Mouse (Mus musculus): ENCODE data around the gene Hoxd8. TPM values are rescaled to one million over a fixed set of nuclear protein-coding genes. Genes with fewer than 3 reads are reported as not detected.

Hoxd8 gene
- total and polyA plus RNA-seq, 2 experiments from 2014 or later = 0.37 TPM; not detected in 1

DNA sequence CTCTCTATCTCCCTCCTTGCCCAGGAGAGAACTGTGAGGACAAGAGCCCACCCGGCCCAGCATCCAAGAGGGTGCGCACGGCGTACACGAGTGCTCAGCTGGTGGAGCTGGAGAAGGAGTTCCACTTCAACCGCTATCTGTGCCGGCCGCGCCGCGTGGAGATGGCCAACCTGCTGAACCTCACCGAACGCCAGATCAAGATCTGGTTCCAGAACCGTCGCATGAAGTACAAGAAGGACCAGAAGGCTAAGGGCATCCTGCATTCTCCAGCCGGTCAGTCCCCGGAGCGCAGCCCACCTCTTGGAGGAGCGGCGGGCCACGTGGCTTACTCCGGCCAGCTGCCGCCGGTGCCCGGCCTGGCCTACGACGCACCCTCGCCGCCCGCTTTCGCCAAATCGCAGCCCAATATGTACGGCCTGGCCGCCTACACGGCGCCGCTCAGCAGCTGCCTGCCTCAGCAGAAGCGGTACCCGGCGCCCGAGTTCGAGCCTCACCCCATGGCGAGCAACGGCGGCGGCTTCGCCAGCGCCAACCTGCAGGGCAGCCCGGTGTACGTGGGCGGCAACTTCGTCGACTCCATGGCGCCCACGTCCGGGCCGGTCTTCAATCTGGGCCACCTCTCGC lies 42.0 kb downstream of the Hoxd8 start:
- H3K4me2 ChIP-seq (ENCODE audit: low read depth, low read length) = peak overlapping the region; percentile 51
- no peak for ATAC-seq
- peaks cover 88% of the 10 kb centered on the region for H3K27me3 ChIP-seq (ENCODE audit: insufficient read depth, low read length)
- peak; percentile 19 for DNase-seq (ENCODE audit: low spot score)
- peak overlapping the region; percentile 24 for H3K4me3 ChIP-seq (ENCODE audit: low read length)
- no peak for TF ChIP-seq CTCF (IDR thresholded peaks at IDR 0.05; ENCODE audit: low read depth)
- H3K27ac ChIP-seq = peak overlapping the region; percentile 78
- H3K36me3 ChIP-seq (ENCODE audit: insufficient read depth, low read length) = no peaks in the 10 kb centered on the region
- WGBS = under 1% methylated on average over 57 of the region's 58 CpGs
- H3K9ac ChIP-seq (replicated peaks; ENCODE audit: low read length) = peak overlapping the region; percentile 38
- H3K4me1 ChIP-seq (ENCODE audit: insufficient read depth, low read length) = no peaks in the 10 kb centered on the region
- H3K9me3 ChIP-seq (ENCODE audit: low read length) = no peaks in the 10 kb centered on the region

DNA sequence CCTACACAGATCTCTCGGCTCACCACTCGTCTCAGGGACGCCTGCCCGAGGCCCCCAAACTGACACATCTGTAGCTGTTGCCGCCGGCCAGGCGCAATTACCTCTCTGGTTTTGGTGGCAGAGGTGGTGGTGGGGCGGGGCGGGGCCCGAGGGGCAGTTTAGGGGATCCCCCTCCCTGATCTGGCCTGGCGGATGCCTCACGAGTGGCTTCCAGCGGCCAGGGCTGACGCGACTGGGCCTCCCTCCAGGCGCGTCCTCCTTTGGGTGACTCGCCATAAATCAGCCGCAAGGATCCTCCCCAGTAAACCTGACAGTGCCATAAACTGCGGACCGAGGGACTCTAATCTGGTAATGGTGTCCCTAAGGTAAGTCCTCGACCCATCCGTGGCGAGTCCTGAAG lies 42.6 kb downstream of the Hoxd8 start:
- WGBS = 4% methylated on average over 24 of the region's 24 CpGs
- no peaks in the 10 kb centered on the region for H3K9me3 ChIP-seq (ENCODE audit: low read length)
- H3K27me3 ChIP-seq (ENCODE audit: insufficient read depth, low read length) = peaks cover 88% of the 10 kb centered on the region
- H3K4me3 ChIP-seq (ENCODE audit: low read length) = peak overlapping the region; percentile 24
- TF ChIP-seq CTCF (IDR thresholded peaks at IDR 0.05; ENCODE audit: low read depth) = no peak
- DNase-seq (ENCODE audit: low spot score) (peak; percentile 38), ATAC-seq (no peak)
- peak overlapping the region; percentile 38 for H3K9ac ChIP-seq (replicated peaks; ENCODE audit: low read length)
- H3K27ac ChIP-seq = peak overlapping the region; percentile 78
- H3K4me2 ChIP-seq (ENCODE audit: low read depth, low read length) = peak overlapping the region; percentile 51
- no peaks in the 10 kb centered on the region for H3K4me1 ChIP-seq (ENCODE audit: insufficient read depth, low read length)
- no peaks in the 10 kb centered on the region for H3K36me3 ChIP-seq (ENCODE audit: insufficient read depth, low read length)

DNA sequence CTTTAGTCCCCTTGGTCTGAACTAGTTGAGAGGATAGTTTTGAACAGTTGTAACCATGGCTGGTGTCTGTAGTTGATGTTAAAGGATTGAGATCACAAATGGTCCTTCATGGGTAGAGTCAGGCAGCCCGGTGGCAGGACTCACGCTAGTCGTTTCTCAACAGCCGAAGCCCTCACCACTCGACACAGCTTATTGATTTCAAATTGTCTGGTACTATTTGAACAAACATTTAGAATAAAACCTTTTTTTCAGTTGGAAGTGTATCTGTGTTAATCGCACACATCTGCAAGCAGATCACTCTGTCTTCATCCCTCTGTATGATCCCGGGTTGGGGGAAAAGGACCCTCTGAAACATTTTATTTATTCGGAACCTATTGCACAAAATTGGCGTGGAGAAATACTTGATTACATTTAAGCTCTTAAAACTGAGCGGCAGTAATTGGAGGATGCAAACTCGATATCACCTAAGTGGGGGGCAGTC lies 43.3 kb downstream of the Hoxd8 start:
- Histone ChIP-seq H3K36me3 (ENCODE audit: insufficient read depth, low read length) (no peaks in the 10 kb centered on the region), H3K27me3 (ENCODE audit: insufficient read depth, low read length) (peaks cover 88% of the 10 kb centered on the region), H3K4me1 (ENCODE audit: insufficient read depth, low read length) (no peaks in the 10 kb centered on the region), H3K4me2 (ENCODE audit: low read depth, low read length) (peak overlapping the region; percentile 51), H3K9me3 (ENCODE audit: low read length) (no peaks in the 10 kb centered on the region), H3K27ac (peak overlapping the region; percentile 78), H3K9ac (replicated peaks; ENCODE audit: low read length) (peak overlapping the region; percentile 31), H3K4me3 (ENCODE audit: low read length) (peak overlapping the region; percentile 24)
- no peak for TF ChIP-seq CTCF (IDR thresholded peaks at IDR 0.05; ENCODE audit: low read depth)
- no peak for ATAC-seq
- WGBS = 5% methylated on average over 11 of the region's 11 CpGs
- peak; percentile 36 for DNase-seq (ENCODE audit: low spot score)

DNA sequence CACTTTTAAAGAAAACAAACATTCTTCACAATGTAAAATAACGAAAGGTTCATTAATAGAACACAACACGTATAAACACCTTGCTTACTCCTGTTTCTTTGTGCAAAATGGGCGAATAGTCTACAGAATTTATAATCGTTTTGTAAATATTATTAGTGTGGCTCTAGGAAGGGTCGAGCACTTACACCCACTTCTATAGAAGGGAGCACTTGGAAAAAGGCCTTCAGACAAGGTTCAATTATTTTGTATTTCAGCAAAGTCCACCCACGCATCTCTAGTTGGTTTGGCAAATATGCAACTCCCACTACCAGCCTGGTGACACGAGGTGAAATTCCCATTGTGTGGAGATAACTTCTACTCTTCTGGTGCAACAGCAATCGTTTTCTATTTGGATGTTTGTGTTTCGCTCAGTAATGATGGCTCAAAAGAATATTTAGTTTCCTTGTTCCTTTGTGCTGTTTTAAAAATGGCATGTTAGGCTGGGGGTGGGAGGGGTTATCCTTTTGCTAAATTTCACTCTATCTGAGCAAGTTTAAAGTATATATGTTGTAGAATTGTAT lies 44.1 kb downstream of the Hoxd8 start:
- Histone ChIP-seq H3K4me2 (ENCODE audit: low read depth, low read length) (peak overlapping the region; percentile 51), H3K27me3 (ENCODE audit: insufficient read depth, low read length) (peaks cover 89% of the 10 kb centered on the region), H3K9ac (replicated peaks; ENCODE audit: low read length) (peak overlapping the region; percentile 31; the same call in 1 of the 2 replicates), H3K4me3 (ENCODE audit: low read length) (peak overlapping the region; percentile 24), H3K36me3 (ENCODE audit: insufficient read depth, low read length) (no peaks in the 10 kb centered on the region), H3K4me1 (ENCODE audit: insufficient read depth, low read length) (no peaks in the 10 kb centered on the region), H3K27ac (peak overlapping the region; percentile 78), H3K9me3 (ENCODE audit: low read length) (no peaks in the 10 kb centered on the region)
- ATAC-seq (no peak), DNase-seq (ENCODE audit: low spot score) (peak; percentile 42)
- WGBS = 5% methylated on average over 9 of the region's 9 CpGs
- no peak for TF ChIP-seq CTCF (IDR thresholded peaks at IDR 0.05; ENCODE audit: low read depth)

DNA sequence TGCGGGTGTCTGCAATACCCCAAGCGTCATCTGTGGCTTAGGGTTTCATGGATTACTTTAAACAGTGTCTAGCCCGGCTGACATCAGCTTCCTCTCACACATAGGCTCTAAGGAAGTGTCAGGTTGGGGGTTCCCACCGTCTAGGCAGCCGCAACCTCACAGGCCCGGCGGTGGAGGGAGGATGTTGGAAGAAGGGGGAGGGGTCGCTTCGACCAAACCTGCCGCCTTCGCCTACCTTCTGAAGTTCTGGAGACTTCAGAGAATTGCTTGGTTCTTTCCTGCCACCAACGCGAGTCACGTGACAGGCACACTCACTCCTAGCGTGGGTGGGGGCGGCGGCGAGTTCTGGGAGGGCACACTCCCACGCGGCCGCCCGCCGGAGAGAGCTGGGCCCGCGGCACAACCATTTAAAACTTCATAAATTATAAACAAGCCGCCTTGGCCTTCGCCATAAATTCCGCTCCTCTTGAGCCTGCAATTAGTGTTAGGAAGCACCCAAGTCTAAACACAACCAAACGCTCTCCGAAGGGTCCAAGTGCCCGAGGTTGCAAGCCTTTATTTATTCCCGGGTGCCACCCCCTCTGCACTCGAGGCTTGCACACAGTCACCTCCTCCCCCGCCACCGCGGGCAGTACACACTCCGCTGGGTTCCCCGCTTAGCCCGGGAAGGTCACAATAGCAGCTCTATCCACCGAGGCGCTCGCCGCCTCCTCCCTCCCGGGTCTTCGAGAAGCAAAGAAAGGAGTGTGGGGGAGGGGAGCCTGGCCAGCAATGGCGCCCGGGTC lies 45.1 kb downstream of the Hoxd8 start:
- H3K4me1 ChIP-seq (ENCODE audit: insufficient read depth, low read length) = no peaks in the 10 kb centered on the region
- peak; percentile 74 for DNase-seq (ENCODE audit: low spot score)
- peak; percentile 83 for ATAC-seq
- peak overlapping the region; percentile 24 for H3K4me3 ChIP-seq (ENCODE audit: low read length)
- no peaks in the 10 kb centered on the region for H3K36me3 ChIP-seq (ENCODE audit: insufficient read depth, low read length)
- WGBS = under 1% methylated on average over 47 of the region's 47 CpGs
- H3K27me3 ChIP-seq (ENCODE audit: insufficient read depth, low read length) = peaks cover 89% of the 10 kb centered on the region
- H3K4me2 ChIP-seq (ENCODE audit: low read depth, low read length) = peak overlapping the region; percentile 51
- no peaks in the 10 kb centered on the region for H3K9me3 ChIP-seq (ENCODE audit: low read length)
- H3K27ac ChIP-seq = peak overlapping the region; percentile 78
- no peak for TF ChIP-seq CTCF (IDR thresholded peaks at IDR 0.05; ENCODE audit: low read depth)
- H3K9ac ChIP-seq (replicated peaks; ENCODE audit: low read length) = peak overlapping the region; percentile 30

DNA sequence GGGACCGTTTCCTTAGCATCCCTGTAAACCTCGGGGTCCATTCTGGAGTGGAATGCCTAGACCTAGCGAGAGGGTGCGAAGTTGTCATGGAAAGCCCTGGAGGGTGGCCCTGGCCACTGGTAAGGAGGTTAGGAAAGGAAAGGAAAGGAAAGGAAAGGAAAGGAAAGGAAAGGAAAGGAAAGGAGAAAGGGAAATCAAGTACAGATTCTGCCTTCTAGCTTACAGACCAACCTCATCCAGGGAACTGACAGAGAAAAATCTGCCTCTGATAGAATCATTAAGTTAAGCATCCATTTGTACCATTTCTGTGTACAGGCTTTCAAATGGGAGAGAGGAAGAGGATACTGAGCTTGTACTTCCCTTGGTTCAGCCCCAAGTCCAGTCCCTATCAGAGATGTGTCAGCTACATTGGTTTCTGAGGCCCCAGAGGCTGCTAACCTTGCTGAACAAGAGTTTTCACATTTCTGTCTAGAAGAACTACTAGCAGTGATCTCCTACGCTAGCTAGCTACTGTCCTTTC lies 46.4 kb downstream of the Hoxd8 start:
- H3K27me3 ChIP-seq (ENCODE audit: insufficient read depth, low read length) = peaks cover 87% of the 10 kb centered on the region
- no peak for TF ChIP-seq CTCF (IDR thresholded peaks at IDR 0.05; ENCODE audit: low read depth)
- WGBS = 23% methylated on average over 5 of the region's 5 CpGs
- ATAC-seq = no peak
- no peak overlapping the region for H3K4me3 ChIP-seq (ENCODE audit: low read length)
- H3K36me3 ChIP-seq (ENCODE audit: insufficient read depth, low read length) = no peaks in the 10 kb centered on the region
- peak overlapping the region; percentile 78; the same call in 1 of the 2 replicates for H3K27ac ChIP-seq
- H3K4me2 ChIP-seq (ENCODE audit: low read depth, low read length) = peak overlapping the region; percentile 51; the same call in 1 of the 2 replicates
- H3K9ac ChIP-seq (replicated peaks; ENCODE audit: low read length) = no peak overlapping the region
- no peaks in the 10 kb centered on the region for H3K9me3 ChIP-seq (ENCODE audit: low read length)
- DNase-seq (ENCODE audit: low spot score) = no peak
- no peaks in the 10 kb centered on the region for H3K4me1 ChIP-seq (ENCODE audit: insufficient read depth, low read length)

Data from hindbrain, postnatal 0 days (tissue).